Mouse (Mus musculus) heart, postnatal 0 days (tissue): ENCODE data around the gene Lmntd1.

Source experiments
- CTCF ChIP-seq: IDR thresholded peaks from 2 replicates; pipeline ENCODE4 v1.5.1; 2016; ENCODE audit warnings: antibody characterized with exemption, control low read depth, low read depth
- EP300 ChIP-seq: IDR thresholded peaks from 2 replicates; pipeline ENCODE4 v1.6.1; 2016; ENCODE audit warnings: antibody characterized with exemption, low read depth

DNA sequence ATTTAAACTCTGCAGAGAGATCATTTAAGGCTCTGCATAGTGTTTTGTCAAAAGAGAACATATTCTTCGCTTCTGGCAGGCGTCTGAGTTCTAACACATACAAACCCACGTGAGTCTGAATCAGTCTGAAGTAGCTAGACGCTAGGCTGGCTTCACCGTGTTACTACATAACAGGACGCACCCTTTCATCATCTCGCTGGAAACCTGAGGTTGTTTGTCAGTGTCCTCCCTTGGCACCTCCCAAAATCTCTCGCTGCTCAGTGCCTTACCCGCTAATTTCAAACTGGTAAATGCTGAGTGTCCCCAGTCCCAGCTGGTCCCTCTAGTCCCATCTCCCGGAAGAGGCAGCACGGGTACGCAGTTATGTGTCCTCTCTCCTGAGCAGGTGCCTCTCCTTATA lies 190.6 kb downstream of the Lmntd1 start:
- TF ChIP-seq CTCF (no peak), EP300 (no peak)
